Mouse (Mus musculus): ENCODE results near the gene Slco2a1.

DNA sequence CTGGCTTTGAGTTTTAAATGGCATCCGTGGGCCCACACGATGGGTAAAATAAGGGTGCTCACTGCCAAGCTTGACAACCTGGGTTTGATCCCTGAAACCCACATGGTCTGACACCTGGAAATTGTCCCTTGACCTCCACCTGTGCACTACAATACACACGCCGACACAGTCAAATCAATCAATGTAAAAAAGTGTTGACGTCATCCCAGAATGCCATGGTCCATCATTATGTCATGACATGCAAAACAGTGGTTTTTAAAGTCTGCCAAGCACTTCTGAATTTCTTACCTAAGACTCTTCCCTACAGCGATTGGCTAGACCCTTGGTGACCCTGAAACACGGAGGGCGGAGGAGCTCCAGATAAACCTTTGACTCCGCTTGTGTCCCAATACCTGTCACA lies 23.9 kb upstream of the Slco2a1 start:
- no peak for TF ChIP-seq CTCF (IDR thresholded peaks at IDR 0.05; ENCODE audit: insufficient read depth, low read depth, low read length)
- TF ChIP-seq POLR2A (IDR thresholded peaks at IDR 0.05; ENCODE audit: insufficient read depth, low read depth, low read length) = no peak
